ENCODE assay signal across 9 mouse cellular contexts in the genomic region with DNA sequence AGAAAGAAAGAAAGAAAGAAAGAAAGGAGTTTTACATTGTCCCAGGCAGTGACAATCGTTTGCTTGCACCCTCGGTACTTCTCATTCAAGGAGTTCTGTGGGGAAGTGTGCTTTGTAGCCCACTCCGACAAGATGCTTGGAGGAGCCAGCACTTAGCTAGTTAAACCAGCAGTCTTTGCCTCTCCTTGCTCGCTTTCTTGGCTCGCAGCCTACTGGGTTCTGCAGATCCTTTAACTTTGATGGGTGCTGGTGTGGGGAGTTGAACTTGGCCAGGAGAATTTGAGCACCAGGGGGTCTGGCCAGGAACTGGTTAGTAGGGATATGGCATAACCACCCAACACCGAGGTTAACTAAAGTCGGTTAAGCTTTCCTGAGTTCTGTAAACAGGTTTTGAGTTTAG.
DNase-seq lines count a peak whose midpoint lies in the region; ATAC-seq and TF ChIP-seq lines count a peak whose summit lies in the region.
"Had no signal": no experiment of that assay in that cellular context is flagged by ENCODE, and none has a peak within 500 bp of the region (broad histone marks: within the 10 kb centered on the region; RNA-seq: fewer than 3 reads in every experiment).

No protein-coding gene starts in this region.

- H3K27ac ChIP-seq in kidney, embryonic 16.5 days (ENCODE audit: low read length), result peak overlapping the region; percentile 100; the same call in 1 of the 2 replicates
- H3K27ac ChIP-seq in hindbrain, embryonic 12.5 days, result peak overlapping the region; percentile 99; the same call in 1 of the 2 replicates
- H3K27ac ChIP-seq in midbrain, embryonic 11.5 days (ENCODE audit: low read depth, low read length), result no peak overlapping the region

- ATAC-seq in kidney, embryonic 16.5 days (ENCODE audit: low FRiP score, low TSS enrichment), result no peak
- no peak for ATAC-seq in hindbrain, embryonic 12.5 days (ENCODE audit: low FRiP score)
- no peak for ATAC-seq in midbrain, embryonic 11.5 days (ENCODE audit: low FRiP score)
- no peak for ATAC-seq in megakaryocyte-erythroid progenitor cell, adult 5-6 weeks (replicated peaks; ENCODE audit: low FRiP score, low TSS enrichment, poor library complexity, severe bottlenecking)
- ATAC-seq: inflammation-experienced regulatory T-cells, adult 6 months had no signal

- peaks cover 51% of the 10 kb centered on the region for H3K4me1 ChIP-seq in kidney, embryonic 16.5 days (ENCODE audit: insufficient read depth, low read length)
- H3K4me1 ChIP-seq in hindbrain, embryonic 12.5 days, result peaks cover 51% of the 10 kb centered on the region
- H3K4me1 ChIP-seq in midbrain, embryonic 11.5 days (ENCODE audit: control insufficient read depth, insufficient read depth, low read length), result peaks cover 12% of the 10 kb centered on the region

- H3K4me2 ChIP-seq in kidney, embryonic 16.5 days (replicated peaks; ENCODE audit: low read depth, low read length), result peak overlapping the region; percentile 93
- H3K4me2 ChIP-seq in hindbrain, embryonic 12.5 days (replicated peaks), result peak overlapping the region; percentile 79
- H3K4me2 ChIP-seq in midbrain, embryonic 11.5 days, result peak overlapping the region; percentile 86

- H3K9me3 ChIP-seq in kidney, embryonic 16.5 days (ENCODE audit: low read length), result no peaks in the 10 kb centered on the region
- H3K9me3 ChIP-seq in hindbrain, embryonic 12.5 days (replicated peaks), result no peaks in the 10 kb centered on the region
- no peaks in the 10 kb centered on the region for H3K9me3 ChIP-seq in midbrain, embryonic 11.5 days (ENCODE audit: control insufficient read depth, low read length)

- TF ChIP-seq CTCF in brain, embryonic 14.5 days (IDR thresholded peaks at IDR 0.05; ENCODE audit: borderline replicate concordance, extremely low read depth, insufficient read depth, insufficient read length), result no peak

- no peak for TF ChIP-seq POLR2A in brain, embryonic 14.5 days (IDR thresholded peaks at IDR 0.05; ENCODE audit: borderline replicate concordance, extremely low read depth, insufficient read depth, insufficient read length, poor library complexity, severe bottlenecking)

- H3K9ac ChIP-seq in kidney, embryonic 16.5 days (replicated peaks; ENCODE audit: low read length), result peak overlapping the region; percentile 37
- peak overlapping the region; percentile 87; the same call in 1 of the 2 replicates for H3K9ac ChIP-seq in hindbrain, embryonic 12.5 days
- H3K9ac ChIP-seq in midbrain, embryonic 11.5 days (ENCODE audit: low read length), result no peak overlapping the region; the same call in 1 of the 2 replicates

- 15% methylated on average over 7 of the region's 7 CpGs for WGBS in kidney, embryonic 16.5 days
- 21% methylated on average over 7 of the region's 7 CpGs for WGBS in hindbrain, embryonic 12.5 days
- WGBS in midbrain, embryonic 11.5 days, result 26% methylated on average over 7 of the region's 7 CpGs

- no peaks in the 10 kb centered on the region for H3K27me3 ChIP-seq in kidney, embryonic 16.5 days (ENCODE audit: insufficient read depth, low read length)
- no peaks in the 10 kb centered on the region; the same call in 1 of the 2 replicates for H3K27me3 ChIP-seq in hindbrain, embryonic 12.5 days
- no peaks in the 10 kb centered on the region for H3K27me3 ChIP-seq in midbrain, embryonic 11.5 days (ENCODE audit: control insufficient read depth, insufficient read depth, low read length)

- H3K4me3 ChIP-seq in kidney, embryonic 16.5 days (ENCODE audit: low read length), result peak overlapping the region; percentile 76
- H3K4me3 ChIP-seq in hindbrain, embryonic 12.5 days, result peak overlapping the region; percentile 65
- H3K4me3 ChIP-seq in midbrain, embryonic 11.5 days (ENCODE audit: low read depth, low read length), result peak overlapping the region; percentile 66; the same call in 1 of the 2 replicates

- no peaks in the 10 kb centered on the region for H3K36me3 ChIP-seq in kidney, embryonic 16.5 days (ENCODE audit: insufficient read depth, low read length)
- H3K36me3 ChIP-seq in hindbrain, embryonic 12.5 days, result no peaks in the 10 kb centered on the region
- H3K36me3 ChIP-seq in midbrain, embryonic 11.5 days (ENCODE audit: control insufficient read depth, insufficient read depth, low read length), result no peaks in the 10 kb centered on the region

- DNase-seq in kidney, adult 18-20 months, result no peak
- peak; percentile 65 for DNase-seq in brain, embryonic 14.5 days (ENCODE audit: low read depth)
- peak; percentile 84 for DNase-seq in midbrain, embryonic 11.5 days (ENCODE audit: low spot score, missing footprints)
- no peak for DNase-seq in left cerebral cortex, postnatal 14 days (ENCODE audit: low spot score in 2 of 2)
- DNase-seq in layer of hippocampus, adult 18-20 months (ENCODE audit: low spot score in 2 of 2), result no peak

- intact Hi-C loops in left cerebral cortex, postnatal 14 days (cut with DNase I), result loop anchor here (5.0 kb wide), 2 partner anchors 106 to 189 kb away; no protein-coding TSS in a partner anchor

Comparison
In these comparisons a context has a peak if more than half of its experiments do, and no peak if none do; other contexts are left out.
1. DNase-seq: peak in brain, embryonic 14.5 days (single experiment) and midbrain, embryonic 11.5 days (single experiment); none in kidney, adult 18-20 months (single experiment), left cerebral cortex, postnatal 14 days (0 of 2) and layer of hippocampus, adult 18-20 months (0 of 2).
2. Peak in every context shown above with its lines, with median percentiles within 50 percentile points of each other: H3K4me2 ChIP-seq and H3K4me3 ChIP-seq.